Mouse (Mus musculus) ES-Bruce4 (cell line): ENCODE data around the gene Atf1. TPM values are rescaled to one million over a fixed set of nuclear protein-coding genes. Genes with fewer than 3 reads are reported as not detected.
A peak's percentile ranks its signal among the peaks of the same experiment; 100 is the strongest.

ENCODE experiments used
- H3K27ac ChIP-seq: 2 replicates; pipeline ENCODE4 v1.5.1; 2012; ENCODE audit warnings: low read length, inconsistent platforms; ENCODE audit not compliant: insufficient read depth
- H3K27me3 ChIP-seq: 2 replicates; pipeline ENCODE4 v1.6.1; 2012; ENCODE audit warnings: mild to moderate bottlenecking, low read length, inconsistent platforms; ENCODE audit not compliant: control insufficient read depth, poor library complexity, insufficient read depth, severe bottlenecking
- H3K36me3 ChIP-seq: 2 replicates; pipeline ENCODE4 v1.6.1; 2012; ENCODE audit warnings: inconsistent platforms, mild to moderate bottlenecking, low read length, moderate library complexity; ENCODE audit not compliant: control insufficient read depth, poor library complexity, insufficient read depth, severe bottlenecking
- H3K4me1 ChIP-seq: one replicate; pipeline ENCODE4 v1.8.1; 2011; ENCODE audit warnings: low read length; ENCODE audit not compliant: control insufficient read depth, insufficient read depth
- H3K4me3 ChIP-seq: 2 replicates; pipeline ENCODE4 v1.5.1; 2011; ENCODE audit warnings: low read depth, mild to moderate bottlenecking, low read length
- H3K9ac ChIP-seq: 2 replicates; pipeline ENCODE4 v1.6.1; 2012; ENCODE audit warnings: low read depth, mild to moderate bottlenecking, inconsistent platforms; ENCODE audit not compliant: poor library complexity, severe bottlenecking
- H3K9me3 ChIP-seq: replicated peaks from 2 replicates; pipeline ENCODE4 v1.6.1; 2012; ENCODE audit warnings: mild to moderate bottlenecking, low read length, inconsistent platforms; ENCODE audit not compliant: control insufficient read depth, poor library complexity, insufficient read depth, severe bottlenecking
- CTCF ChIP-seq: IDR thresholded peaks from one replicate; pipeline ENCODE4 v1.8.1; 2011; ENCODE audit warnings: low read depth, low read length
- EP300 ChIP-seq: IDR thresholded peaks from 2 replicates; pipeline ENCODE4 v1.6.1; 2011; ENCODE audit warnings: low read depth, low read length; ENCODE audit not compliant: insufficient read depth
- POLR2A ChIP-seq: IDR thresholded peaks from one replicate; pipeline ENCODE4 v1.8.1; 2011; ENCODE audit warnings: low read length; ENCODE audit not compliant: insufficient read depth
- polyA plus RNA-seq: library from polyadenylated mRNA; stranded (reverse); fragments of >200 nt; gene quantifications from 2 replicates; pipeline ENCODE4 v1.2.4, GENCODE M21; 2011; ENCODE audit warnings: low read depth; ENCODE audit not compliant: missing spikeins, insufficient read depth, insufficient read length

Atf1 gene
- polyA plus RNA-seq, 1 experiment = 55.8 TPM

DNA sequence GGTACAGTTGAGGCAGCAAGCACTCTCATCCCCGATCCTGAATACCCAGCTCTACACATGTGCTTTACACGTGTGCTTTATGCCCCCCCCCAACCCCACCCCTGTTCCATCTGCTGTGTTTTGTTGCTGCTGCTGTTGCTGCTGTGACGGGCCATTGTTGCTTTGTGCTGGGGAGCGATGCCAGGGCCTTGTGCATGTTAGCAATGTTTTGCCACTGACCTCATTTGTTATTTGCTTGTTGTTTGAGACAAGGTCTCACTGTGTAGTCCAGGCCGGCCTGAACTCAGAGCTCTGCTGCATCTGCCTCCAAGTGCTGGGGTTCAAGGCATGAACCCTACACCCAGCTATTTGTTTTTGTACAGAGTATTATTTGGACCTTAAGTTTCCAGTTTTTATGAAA, 63.2 kb downstream of the Atf1 start:
- H3K9me3 ChIP-seq = no peaks in the 10 kb centered on the region
- no peaks in the 10 kb centered on the region for H3K27me3 ChIP-seq
- H3K4me3 ChIP-seq = no peak overlapping the region
- no peaks in the 10 kb centered on the region for H3K4me1 ChIP-seq
- H3K27ac ChIP-seq = no peak overlapping the region
- no peaks in the 10 kb centered on the region for H3K36me3 ChIP-seq
- H3K9ac ChIP-seq = no peak overlapping the region
- TF ChIP-seq EP300 = no peak

DNA sequence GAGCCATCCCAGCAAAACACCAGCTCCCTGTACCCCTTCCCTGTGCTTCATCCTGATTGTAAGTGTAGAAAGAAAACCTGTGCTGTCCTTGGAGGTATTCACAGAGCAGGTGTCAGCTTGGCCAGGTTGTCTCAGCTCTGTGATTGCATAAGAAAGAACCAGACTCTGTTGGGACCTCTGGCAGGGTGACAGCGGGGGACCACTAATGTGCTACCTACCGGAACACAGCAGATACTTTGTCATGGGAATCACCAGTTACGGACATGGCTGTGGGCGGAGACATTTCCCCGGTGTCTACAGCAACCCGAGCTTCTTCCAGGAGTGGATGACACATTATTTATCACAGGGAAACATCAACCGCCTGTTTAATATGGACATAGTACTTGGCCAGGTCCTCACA, 64.7 kb downstream of the Atf1 start:
- Histone ChIP-seq H3K36me3 (no peaks in the 10 kb centered on the region), H3K4me1 (no peaks in the 10 kb centered on the region), H3K27ac (no peak overlapping the region), H3K27me3 (no peaks in the 10 kb centered on the region), H3K9me3 (no peaks in the 10 kb centered on the region), H3K4me3 (no peak overlapping the region), H3K9ac (no peak overlapping the region)
- TF ChIP-seq POLR2A = no peak
- TF ChIP-seq EP300 = peak; percentile 80

DNA sequence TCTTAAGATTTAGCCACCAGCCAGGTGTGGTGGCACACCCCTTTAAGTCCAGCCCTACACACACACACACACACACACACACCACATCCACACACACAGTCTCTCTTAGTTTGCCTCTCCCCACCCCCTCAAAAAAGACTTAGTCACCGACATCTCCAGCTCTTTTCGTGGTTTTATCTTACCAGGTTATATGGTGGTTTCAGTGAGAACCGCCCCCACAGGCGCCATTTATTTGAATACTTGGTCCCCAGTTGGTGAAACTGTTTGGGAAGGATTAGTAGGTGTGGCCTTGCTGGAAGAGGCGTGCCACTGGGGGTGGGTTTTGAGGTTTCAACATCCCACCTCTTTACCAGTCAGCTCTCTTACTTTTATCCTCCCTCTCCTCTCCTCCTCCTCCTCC, 70.2 kb downstream of the Atf1 start:
- TF ChIP-seq CTCF = no peak
- TF ChIP-seq POLR2A = no peak
- TF ChIP-seq EP300 = no peak

DNA sequence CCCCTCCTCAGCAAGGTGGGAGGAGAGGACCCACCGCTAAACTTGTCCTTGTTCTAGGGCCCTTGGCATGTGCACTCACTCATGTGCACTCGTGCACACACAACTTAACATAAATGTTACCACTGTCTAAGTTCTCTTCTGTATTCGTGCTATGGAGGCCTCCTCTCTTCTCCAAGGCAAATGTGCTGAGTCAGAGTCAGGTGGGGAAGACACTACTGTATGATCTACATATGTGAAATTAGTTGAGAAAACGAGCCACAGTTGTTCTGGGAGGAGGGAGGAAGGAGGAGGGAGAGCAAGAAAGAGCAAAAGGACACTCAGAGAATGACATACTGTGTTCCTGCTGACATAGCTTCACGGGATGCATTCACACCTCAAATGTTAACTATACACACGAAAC, 72.9 kb downstream of the Atf1 start:
- TF ChIP-seq EP300 = no peak
- TF ChIP-seq CTCF = no peak
- no peak for TF ChIP-seq POLR2A
- Histone ChIP-seq H3K27me3 (no peaks in the 10 kb centered on the region), H3K36me3 (no peaks in the 10 kb centered on the region), H3K4me3 (no peak overlapping the region), H3K27ac (peak overlapping the region; percentile 10; the same call in 1 of the 2 replicates), H3K9me3 (no peaks in the 10 kb centered on the region), H3K9ac (0 out of 2 replicates have a peak overlapping the region, but pooled peaks have one; percentile 13), H3K4me1 (peaks cover 2% of the 10 kb centered on the region)

More for the DNA sequence above, 70.2 kb downstream of the Atf1 start:
- H3K9ac ChIP-seq = no peak overlapping the region
- H3K27me3 ChIP-seq = no peaks in the 10 kb centered on the region
- no peaks in the 10 kb centered on the region for H3K36me3 ChIP-seq
- H3K4me1 ChIP-seq = peaks cover 2% of the 10 kb centered on the region
- H3K9me3 ChIP-seq = no peaks in the 10 kb centered on the region
- H3K27ac ChIP-seq = no peak overlapping the region
- H3K4me3 ChIP-seq = no peak overlapping the region

DNA sequence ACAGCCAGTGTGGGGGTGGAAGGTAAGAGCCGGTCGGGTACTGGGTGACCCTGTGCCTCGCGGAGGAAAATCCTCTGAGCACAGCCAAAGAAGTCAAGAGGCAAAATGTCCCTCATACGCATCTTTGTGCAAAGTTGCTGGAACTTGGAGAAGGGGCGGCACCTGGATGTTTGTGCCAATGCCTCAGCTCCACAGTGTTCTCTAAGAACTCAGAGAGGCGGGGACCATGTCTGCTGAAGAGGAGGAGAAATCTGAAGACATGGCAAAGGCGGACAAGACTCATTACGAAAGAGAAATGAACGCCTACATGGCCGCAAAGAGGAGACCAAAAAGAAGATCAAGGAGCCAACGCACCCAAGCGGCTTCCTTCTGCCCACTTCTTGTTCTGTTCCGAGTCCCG, 73.9 kb downstream of the Atf1 start:
- H3K27ac ChIP-seq = no peak overlapping the region
- no peak for TF ChIP-seq CTCF
- no peak for TF ChIP-seq EP300
- TF ChIP-seq POLR2A = no peak
- H3K4me1 ChIP-seq = peaks cover 2% of the 10 kb centered on the region
- peak overlapping the region; percentile 42 for H3K9ac ChIP-seq
- H3K27me3 ChIP-seq = no peaks in the 10 kb centered on the region
- peak overlapping the region; percentile 38 for H3K4me3 ChIP-seq
- H3K36me3 ChIP-seq = no peaks in the 10 kb centered on the region
- H3K9me3 ChIP-seq = no peaks in the 10 kb centered on the region

DNA sequence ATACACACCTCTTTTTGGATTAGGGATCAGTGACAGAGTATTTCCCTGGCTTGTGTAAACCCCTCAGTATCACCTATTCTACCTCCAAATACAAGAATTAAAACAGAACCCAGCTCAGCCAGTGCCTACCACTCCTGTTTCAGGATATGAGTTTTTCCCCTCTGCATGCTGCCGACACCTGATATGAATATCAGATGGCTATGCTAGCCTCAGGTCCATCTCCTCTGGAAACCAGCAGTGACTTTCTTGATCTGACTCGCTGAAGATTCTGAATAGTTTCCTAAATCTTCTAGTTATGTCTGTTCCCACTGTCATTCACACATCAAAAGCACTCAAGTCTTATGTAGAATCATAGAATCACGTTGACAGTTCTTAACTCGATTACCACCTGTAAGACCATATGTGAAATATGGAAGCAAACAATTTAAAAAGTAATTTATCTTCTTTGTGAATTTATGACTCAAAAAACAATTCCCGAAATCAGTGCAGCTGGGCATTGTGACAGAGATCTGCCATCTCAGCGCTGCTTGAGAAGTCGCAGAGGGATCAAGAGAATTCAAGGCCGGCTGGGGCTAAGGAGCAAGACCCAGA, 75.9 kb downstream of the Atf1 start:
- Histone ChIP-seq H3K27ac (peak overlapping the region; percentile 84), H3K4me3 (no peak overlapping the region), H3K9me3 (no peaks in the 10 kb centered on the region), H3K27me3 (no peaks in the 10 kb centered on the region), H3K4me1 (peaks cover 2% of the 10 kb centered on the region), H3K36me3 (no peaks in the 10 kb centered on the region), H3K9ac (peak overlapping the region; percentile 56; the same call in 1 of the 2 replicates)
- no peak for TF ChIP-seq POLR2A
- TF ChIP-seq CTCF = no peak
- no peak for TF ChIP-seq EP300
